Mouse (Mus musculus) effector memory CD4-positive, alpha-beta T cell, adult 5 months (primary cell): Measurements from ENCODE around the gene Olfr670. TPM values are rescaled to one million over a fixed set of nuclear protein-coding genes. Genes with fewer than 3 reads are reported as not detected.

ENCODE experiments used
- polyA plus RNA-seq: library from polyadenylated mRNA; unstranded; fragments of 100-300 nt; shearing (Covaris generic); gene quantifications from one replicate; pipeline ENCODE4 v1.2.1, GENCODE M21; 2017

Gene Olfr670
- polyA plus RNA-seq: 0.12 TPM

GRCm38 (mm10) chr7:104962520-104962919 lies at the start of gene Olfr670:
Gene Olfr670, minus strand, starts transcription at chr7:104962620.

DNA sequence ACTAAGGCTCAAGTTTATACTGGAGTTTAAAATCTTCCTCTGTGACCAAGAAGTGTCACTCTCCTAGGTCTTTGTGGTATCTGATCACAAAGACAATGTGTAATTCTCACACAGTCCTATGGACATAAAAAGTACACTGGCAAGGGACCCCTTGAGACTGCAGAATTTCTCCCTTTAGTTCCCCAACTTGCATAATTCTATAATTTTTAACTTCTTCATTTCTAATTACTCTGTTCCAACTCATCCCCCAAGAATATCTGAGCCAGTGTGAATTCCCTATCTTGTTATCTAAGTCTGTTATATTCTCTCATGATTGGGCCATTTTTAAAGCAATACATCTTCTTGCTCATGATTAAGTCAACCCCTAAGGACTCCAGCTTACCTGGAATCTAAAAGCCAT lies 39.5 kb upstream of the Olfr670 start, which contains the start of gene Olfr672:
Olfr672 (minus strand) TSS at position 101 of the 400 bp plus-strand sequence.

DNA sequence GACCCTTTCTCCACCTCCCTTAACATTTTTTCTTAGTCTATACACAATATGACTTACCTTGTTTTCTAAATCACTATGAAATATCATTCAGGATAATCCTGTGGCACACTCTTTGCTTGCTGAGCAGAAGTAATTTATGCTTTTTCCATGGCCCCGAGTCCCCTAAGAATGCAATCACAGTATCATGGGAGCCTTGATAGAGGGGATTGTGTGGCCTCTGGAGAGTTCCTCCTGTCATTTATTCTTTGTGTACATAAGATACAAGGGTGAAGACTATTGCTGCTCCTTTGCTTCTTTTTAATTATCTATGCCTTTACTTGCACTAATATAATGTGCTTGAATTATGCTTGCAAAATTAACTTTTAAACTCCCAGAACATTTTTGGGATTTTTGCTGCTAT lies 16.6 kb upstream of the Olfr670 start, which contains the start of gene Olfr671:
Olfr671 (minus strand) TSS at position 101 of the 400 bp plus-strand sequence.

DNA sequence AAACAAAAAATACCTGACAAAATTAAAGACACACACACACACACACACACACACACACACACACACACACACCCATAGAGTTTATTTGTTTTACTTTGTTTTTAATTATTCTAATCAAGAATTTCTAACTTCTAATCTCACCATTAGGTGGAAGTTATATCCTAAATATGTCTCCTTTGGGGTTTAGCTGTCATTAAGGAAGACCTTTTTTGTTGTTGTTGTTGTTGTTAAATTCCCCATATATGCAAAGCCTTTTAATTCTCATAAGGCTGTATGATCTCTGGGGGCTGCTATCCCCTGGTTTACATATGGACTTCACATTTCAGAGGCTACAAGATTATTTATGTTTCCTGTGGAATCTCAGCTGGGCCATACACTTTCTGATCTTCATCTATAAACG lies 28.5 kb downstream of the Olfr670 start, which contains the start of gene Olfr669:
Olfr669 (plus strand) TSS at position 301 of the 400 bp plus-strand sequence.

GRCm38 (mm10) chr7:104927957-104928356 lies 34.5 kb downstream of the Olfr670 start, which contains the start of gene Olfr668:
Gene Olfr668, minus strand, starts transcription at chr7:104928057.

DNA sequence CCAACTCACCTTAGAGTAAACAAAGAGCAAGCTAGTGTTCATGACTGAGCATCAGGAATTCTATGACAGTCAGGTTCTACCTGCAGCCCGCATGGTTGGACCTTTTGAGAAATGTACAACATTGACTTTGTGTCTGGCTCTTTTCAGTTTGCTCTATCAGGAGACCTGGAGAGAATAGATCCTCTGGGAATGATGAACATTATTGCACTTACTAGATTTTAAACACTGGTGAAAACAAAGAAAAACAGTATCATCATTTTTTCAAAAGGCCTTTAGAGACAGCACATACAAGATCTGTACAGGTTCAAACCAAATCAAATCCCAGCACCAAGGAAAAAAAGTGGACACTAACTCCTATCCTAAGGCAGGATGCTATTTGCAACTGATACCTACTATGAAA lies 41.0 kb downstream of the Olfr670 start, which contains the start of gene Olfr667:
Olfr667 (minus strand) TSS at position 101 of the 400 bp plus-strand sequence.

Other genes starting within 250 kb of the Olfr670 start
- not detected for gene Usp17le, start 185.2 kb downstream of the Olfr670 start, polyA plus RNA-seq
- not detected for gene Usp17lb, start 120.0 kb downstream of the Olfr670 start, polyA plus RNA-seq
- gene Usp17la, start 105.6 kb downstream of the Olfr670 start, polyA plus RNA-seq: not detected
- gene Olfr665, start 84.6 kb downstream of the Olfr670 start, polyA plus RNA-seq: not detected
- gene Olfr666, start 66.7 kb downstream of the Olfr670 start, polyA plus RNA-seq: not detected
- gene Olfr667, start 41.1 kb downstream of the Olfr670 start, polyA plus RNA-seq: not detected
- gene Olfr668, start 34.6 kb downstream of the Olfr670 start, polyA plus RNA-seq: not detected
- gene Olfr669, start 28.4 kb downstream of the Olfr670 start, polyA plus RNA-seq: 0.16 TPM
- 0.26 TPM for gene Olfr671, start 16.5 kb upstream of the Olfr670 start, polyA plus RNA-seq
- gene Olfr672, start 39.4 kb upstream of the Olfr670 start, polyA plus RNA-seq: not detected
- not detected for gene Olfr675, start 65.8 kb upstream of the Olfr670 start, polyA plus RNA-seq
- not detected for gene Olfr676, start 70.1 kb upstream of the Olfr670 start, polyA plus RNA-seq
- not detected for gene Olfr677, start 88.8 kb upstream of the Olfr670 start, polyA plus RNA-seq
- gene Olfr678, start 101.9 kb upstream of the Olfr670 start, polyA plus RNA-seq: not detected
- not detected for gene Olfr679, start 118.6 kb upstream of the Olfr670 start, polyA plus RNA-seq
- gene Olfr680-ps1, start 130.2 kb upstream of the Olfr670 start, polyA plus RNA-seq: not detected
- gene Olfr681, start 154.2 kb upstream of the Olfr670 start, polyA plus RNA-seq: not detected
- not detected for gene Olfr683, start 184.4 kb upstream of the Olfr670 start, polyA plus RNA-seq
- not detected for gene Olfr684, start 201.0 kb upstream of the Olfr670 start, polyA plus RNA-seq
- not detected for gene Olfr685, start 223.4 kb upstream of the Olfr670 start, polyA plus RNA-seq
- gene Olfr686, start 244.9 kb upstream of the Olfr670 start, polyA plus RNA-seq: not detected